Mouse (Mus musculus): ENCODE data around the gene Traip.

DNA sequence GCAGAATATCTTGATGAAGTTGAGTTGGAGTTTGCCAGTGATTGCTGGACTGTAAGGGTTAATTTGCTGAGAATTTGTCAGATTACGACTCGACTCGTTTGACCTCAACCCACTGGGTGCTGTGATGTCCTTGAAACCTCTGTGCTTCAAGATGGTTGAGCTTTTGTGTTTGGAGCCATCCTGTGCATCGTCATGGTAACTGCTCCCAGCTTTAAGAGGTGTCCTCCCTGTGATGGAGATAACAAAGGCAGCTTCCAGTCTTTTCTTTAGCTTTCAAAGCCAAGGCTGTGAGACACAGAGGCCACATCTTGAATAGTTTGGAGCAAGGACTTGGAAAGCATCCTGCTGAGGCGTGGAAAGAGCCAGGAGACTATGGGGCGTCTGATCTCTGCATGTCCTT lies 7.2 kb downstream of the Traip start:
- TF ChIP-seq CTCF (IDR thresholded peaks at IDR 0.05) (no peak), POLR2A (IDR thresholded peaks at IDR 0.05; ENCODE audit: insufficient read depth, low read depth, low read length) (no peak), EP300 (IDR thresholded peaks at IDR 0.05; ENCODE audit: insufficient read depth, low read depth, low read length) (no peak)

Data from heart, adult 2 months (tissue).